Mouse (Mus musculus): Measurements from ENCODE around the gene Tmem117.

Tmem117 gene

GRCm38 (mm10) chr15:95145118-95145517 is 516.1 kb downstream of the Tmem117 start:
- no peak for TF ChIP-seq GATA4 (IDR thresholded peaks at IDR 0.05; ENCODE audit: insufficient replicate concordance, low read length)
